Comparison of ENCODE assay signal across 8 mouse cellular contexts in the genomic region with DNA sequence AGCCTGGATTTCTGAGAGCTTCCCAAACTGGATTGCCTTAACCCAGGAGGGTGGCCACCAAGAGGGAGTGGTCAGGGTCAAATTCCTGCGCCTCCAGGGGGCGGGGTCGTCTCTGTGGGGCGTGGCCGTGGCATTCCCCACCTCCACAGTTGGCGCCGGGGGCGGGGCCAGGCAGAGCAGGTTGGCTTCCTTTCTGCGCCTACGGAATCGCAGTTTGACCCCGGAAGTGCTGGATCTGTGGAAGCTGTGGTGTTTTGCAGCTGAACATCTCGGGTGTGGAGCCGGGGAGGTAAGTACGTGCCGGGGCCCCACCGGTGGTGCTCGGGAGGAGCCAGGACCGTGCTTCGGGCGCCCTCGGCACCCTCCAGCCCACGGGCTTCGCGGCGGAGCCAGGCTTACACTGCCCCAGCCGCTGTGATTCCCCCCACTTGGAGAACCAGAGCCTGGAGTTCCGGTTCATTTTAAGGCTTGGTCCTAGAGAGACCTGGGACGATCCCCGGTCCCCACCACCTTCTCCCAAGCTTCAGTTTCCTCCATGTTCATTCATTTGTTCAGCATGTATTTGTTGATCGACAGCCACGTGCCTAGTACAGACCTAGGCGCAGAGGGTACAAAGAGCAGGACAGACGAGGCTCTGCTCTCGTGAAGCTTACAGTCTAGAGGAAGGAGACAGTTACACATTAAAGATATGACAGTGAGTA. TPM values are rescaled to one million over a fixed set of nuclear protein-coding genes. Genes with fewer than 3 reads are reported as not detected.
DNase-seq lines count a peak whose midpoint lies in the region; ATAC-seq lines count a peak whose summit lies in the region.

Ascc2 (plus strand) TSS at position 214 of the 701 bp plus-strand sequence.

- no peaks in the 10 kb centered on the region for H3K27me3 ChIP-seq in hindbrain, embryonic 16.5 days (replicated peaks; ENCODE audit: control insufficient read depth, insufficient read depth, low read length)

- under 1% methylated on average over 33 of the region's 35 CpGs for WGBS in hindbrain, embryonic 16.5 days
- WGBS in macrophage (ENCODE audit: missing documents) = 0% methylated on average over 32 of the region's 35 CpGs

- H3K4me1 ChIP-seq in hindbrain, embryonic 16.5 days (ENCODE audit: control insufficient read depth, insufficient read depth, low read depth, low read length) = peaks cover 9% of the 10 kb centered on the region

- peak within 1 kb of the TSS; percentile 76 for H3K4me2 ChIP-seq in hindbrain, embryonic 16.5 days (ENCODE audit: low read length)

- peak within 1 kb of the TSS; percentile 82 for H3K4me3 ChIP-seq in hindbrain, embryonic 16.5 days (ENCODE audit: low read length)
- H3K4me3 ChIP-seq in macrophage (ENCODE audit: inconsistent target) = peak within 1 kb of the TSS; percentile 81

- peak within 1 kb of the TSS; percentile 72 for H3K27ac ChIP-seq in hindbrain, embryonic 16.5 days (ENCODE audit: low read depth, low read length)
- H3K27ac ChIP-seq in macrophage = peak within 1 kb of the TSS; percentile 52

- H3K36me3 ChIP-seq in hindbrain, embryonic 16.5 days (ENCODE audit: control insufficient read depth, insufficient read depth, low read length) = peaks cover 5% of the 10 kb centered on the region; the same call in 1 of the 2 replicates
- no peaks in the 10 kb centered on the region for H3K36me3 ChIP-seq in macrophage (ENCODE audit: inconsistent target)

- no peaks in the 10 kb centered on the region for H3K9me3 ChIP-seq in hindbrain, embryonic 16.5 days (ENCODE audit: control insufficient read depth, low read length)

- DNase-seq in T-cell, adult 2 months (ENCODE audit: low spot score) = peak; percentile 87
- DNase-seq in cerebellum, postnatal 36 days = peak; percentile 76 to 83
- DNase-seq in gastrocnemius, adult 18-20 months (ENCODE audit: low spot score) = peak; percentile 98
- DNase-seq in left cerebral cortex, adult 18-20 months (ENCODE audit: low spot score in 2 of 2) = peak; percentile 85 to 89
- DNase-seq in right cerebral cortex, adult 18-20 months = peak; percentile 90
- peak; percentile 91 for DNase-seq in urinary bladder, postnatal 10 days (ENCODE audit: low spot score)

- peaks cover 50% of the 10 kb centered on the region for H3K79me2 ChIP-seq in macrophage (ENCODE audit: inconsistent target)

- peak; percentile 94 for ATAC-seq in hindbrain, embryonic 16.5 days

- peak within 1 kb of the TSS; percentile 82 for H3K9ac ChIP-seq in hindbrain, embryonic 16.5 days (ENCODE audit: low read depth, low read length)

RNA-seq across cellular contexts. Expression of gene Ascc2, which starts in this region (rescaled TPM):
- 10 to 100 TPM; 15.7 to 16.5 TPM for total RNA-seq in gastrocnemius, adult 18-20 months (2021)
- 18.4 and 20.6 TPM in 2 replicates for polyA plus RNA-seq in hindbrain, embryonic 16.5 days (2015; fragmentation: Nextera tagmentation; extraction: Ambion mirVana)
- 10 to 100 TPM; 19.2 to 19.5 TPM for total RNA-seq in left cerebral cortex, adult 18-20 months (2021)
- total RNA-seq in macrophage (2018; cell fraction: chromatin; rRNA removed) = 100 to 1,000 TPM in 23 of 26 experiments, 10 to 100 TPM in 3; 65.7 to 166 (median 132) TPM
- total RNA-seq in macrophage (2018; cell fraction: cytosol; rRNA removed) = 10 to 100 TPM; 28.6 to 47.9 (median 37.2) TPM
- 100 to 1,000 TPM in 8 of 26 experiments, 10 to 100 TPM in 18; 61.1 to 135 (median 87.7) TPM for total RNA-seq in macrophage (2018; cell fraction: nucleus; rRNA removed)
- polyA plus RNA-seq in macrophage (2018) = 29.1 to 42.2 TPM (median 35.1 TPM) in 3 replicates

Comparison
In these comparisons a context has a peak if more than half of its experiments do, and no peak if none do; other contexts are left out.
1. Peak in every context shown above with its lines: DNase-seq, ATAC-seq, H3K4me3 ChIP-seq and H3K27ac ChIP-seq.